Mouse (Mus musculus): ENCODE measurements at regions not wholly inside any gene's neighbourhood (a gene's known extent, or its start where the extent isn't known, plus 50 kb on each side); places are given as distances from the start of the nearest gene placed in this dataset.

DNA sequence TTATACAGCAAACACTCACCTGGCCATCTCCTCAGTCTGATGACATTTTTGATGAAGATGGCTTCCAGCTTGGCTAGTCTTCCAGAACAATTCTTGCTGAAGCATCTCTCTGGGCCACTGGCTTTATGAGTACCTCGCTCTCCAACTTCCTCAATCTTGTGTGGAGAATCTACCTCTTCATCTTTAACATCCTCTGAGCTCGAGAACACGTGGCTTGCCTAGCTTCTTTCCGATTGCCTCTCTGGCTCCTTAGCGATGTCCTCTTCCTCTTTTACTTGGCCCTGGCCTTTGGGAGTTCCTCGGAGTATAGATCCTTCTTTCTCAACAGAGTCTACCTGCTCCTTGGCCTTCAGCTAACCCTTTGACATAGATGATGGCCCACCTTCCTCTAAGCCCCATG, 231.0 kb downstream of the Uaca start:
- TF ChIP-seq CTCF (IDR thresholded peaks at IDR 0.05; ENCODE audit: low read depth, low read length), result no peak
- TF ChIP-seq GATA1 (IDR thresholded peaks at IDR 0.05; ENCODE audit: borderline replicate concordance, low read length), result no peak
- no peak for TF ChIP-seq TAL1 (conservative IDR thresholded peaks at IDR 0.05; ENCODE audit: low read depth, low read length)
- no peak for TF ChIP-seq GATA2 (IDR thresholded peaks at IDR 0.05; ENCODE audit: borderline replicate concordance, low read depth, low read length)
- no peak for TF ChIP-seq POLR2AphosphoS5 (IDR thresholded peaks at IDR 0.05; ENCODE audit: insufficient replicate concordance, low read depth, low read length)
